Mouse (Mus musculus) embryonic facial prominence, embryonic 15.5 days (tissue): ENCODE measurements around the gene Apol7a. TPM values are rescaled to one million over a fixed set of nuclear protein-coding genes. Genes with fewer than 3 reads are reported as not detected.
"Not testable (repeated sequence)": the region's sequence is repeated elsewhere in the genome, so short reads cannot be mapped to it uniquely, and the experiment has no call there.

Source experiments
- ATAC-seq: fragments of 200-750 bp; cut with Nextera tagmentation; 2 replicates; pipeline ENCODE4 v1.8.0; 2017; ENCODE audit warnings: low read depth, moderate TSS enrichment; ENCODE audit not compliant: insufficient number of reproducible peaks, low FRiP score, low TSS enrichment
- H3K27ac ChIP-seq: fragments of 300-500 bp; sonication (generic); replicated peaks from 2 replicates; pipeline ENCODE4 v1.5.1; 2015; ENCODE audit warnings: mild to moderate bottlenecking, inconsistent platforms
- H3K27me3 ChIP-seq: fragments of 300-500 bp; sonication (generic); 2 replicates; pipeline ENCODE4 v1.6.1; 2015; ENCODE audit warnings: inconsistent platforms
- H3K36me3 ChIP-seq: fragments of 300-500 bp; sonication (generic); 2 replicates; pipeline ENCODE4 v1.6.1; 2015; ENCODE audit warnings: mild to moderate bottlenecking, inconsistent platforms
- H3K4me1 ChIP-seq: fragments of 300-500 bp; sonication (generic); 2 replicates; pipeline ENCODE4 v1.6.1; 2015; ENCODE audit warnings: inconsistent platforms
- H3K4me2 ChIP-seq: fragments of 300-500 bp; sonication (generic); replicated peaks from 2 replicates; pipeline ENCODE4 v1.6.1; 2015; ENCODE audit warnings: mild to moderate bottlenecking, inconsistent platforms
- H3K4me3 ChIP-seq: fragments of 300-500 bp; sonication (generic); replicated peaks from 2 replicates; pipeline ENCODE4 v1.5.1; 2015; ENCODE audit warnings: mild to moderate bottlenecking, inconsistent platforms
- H3K9ac ChIP-seq: fragments of 300-500 bp; sonication (generic); 2 replicates; pipeline ENCODE4 v1.6.1; 2015; ENCODE audit warnings: inconsistent platforms
- H3K9me3 ChIP-seq: fragments of 300-500 bp; sonication (generic); replicated peaks from 2 replicates; pipeline ENCODE4 v1.6.1; 2016; ENCODE audit warnings: inconsistent platforms
- WGBS: fragments of 180-500 bp; shearing (Covaris S2); methylation state at CpG from one replicate; pipeline ENCODE4 v1.1.7; 2015; 5-methylcytosine and 5-hydroxymethylcytosine counted together
- polyA plus RNA-seq: library from polyadenylated mRNA; unstranded; fragments of >200 nt; fragmentation: Nextera tagmentation; extraction: Ambion mirVana; gene quantifications from 2 replicates; pipeline ENCODE4 v1.2.1, GENCODE M21; 2015

Apol7a gene
- 0.29 and 0.33 TPM in 2 replicates for polyA plus RNA-seq

- not testable (repeated sequence) for H3K9me3 ChIP-seq, ATAC-seq
- 62% methylated on average over 9 of the region's 9 CpGs for WGBS
Observed at GRCm38 (mm10) chr15:77399027-77399426, at the start of gene Apol7a. Apol7a (minus strand) TSS chr15:77399110.

GRCm38 (mm10) chr15:77447392-77447791, 48.5 kb upstream of the Apol7a start, which contains the start of gene Apol7b:
Apol7b (minus strand) TSS chr15:77447492.
- H3K27me3 ChIP-seq, H3K9ac ChIP-seq, H3K9me3 ChIP-seq, H3K4me1 ChIP-seq, ATAC-seq, H3K4me2 ChIP-seq, H3K27ac ChIP-seq, H3K4me3 ChIP-seq, H3K36me3 ChIP-seq: not testable (repeated sequence)
- WGBS = 91% methylated on average over 2 of the region's 2 CpGs

More at GRCm38 (mm10) chr15:77399027-77399426, at the start of gene Apol7a:
- not testable (repeated sequence) for H3K27ac ChIP-seq, H3K27me3 ChIP-seq, H3K36me3 ChIP-seq, H3K4me1 ChIP-seq, H3K4me2 ChIP-seq, H3K4me3 ChIP-seq, H3K9ac ChIP-seq

- ATAC-seq, H3K4me2 ChIP-seq, H3K36me3 ChIP-seq, H3K9me3 ChIP-seq, H3K4me3 ChIP-seq, H3K27me3 ChIP-seq, H3K9ac ChIP-seq, H3K27ac ChIP-seq, H3K4me1 ChIP-seq: not testable (repeated sequence)
- 90% methylated on average over 1 of the region's 1 CpGs for WGBS
Observed at GRCm38 (mm10) chr15:77445668-77446067, 46.8 kb upstream of the Apol7a start.

GRCm38 (mm10) chr15:77444746-77445145, 45.8 kb upstream of the Apol7a start:
- H3K4me2 ChIP-seq, H3K4me3 ChIP-seq, H3K27me3 ChIP-seq, ATAC-seq, H3K36me3 ChIP-seq, H3K9ac ChIP-seq, H3K9me3 ChIP-seq, H3K4me1 ChIP-seq, H3K27ac ChIP-seq: not testable (repeated sequence)
- 69% methylated on average over 8 of the region's 8 CpGs for WGBS

GRCm38 (mm10) chr15:77428690-77429448, 30.0 kb upstream of the Apol7a start:
- not testable (repeated sequence) for H3K27ac ChIP-seq

GRCm38 (mm10) chr15:77422925-77423324, 24.0 kb upstream of the Apol7a start:
- WGBS = 80% methylated on average over 3 of the region's 7 CpGs
- H3K4me1 ChIP-seq, H3K36me3 ChIP-seq, H3K9ac ChIP-seq, ATAC-seq, H3K27me3 ChIP-seq, H3K4me2 ChIP-seq, H3K4me3 ChIP-seq, H3K27ac ChIP-seq, H3K9me3 ChIP-seq: not testable (repeated sequence)

More at GRCm38 (mm10) chr15:77428690-77429448, 30.0 kb upstream of the Apol7a start:
- ATAC-seq, H3K4me2 ChIP-seq, H3K4me1 ChIP-seq, H3K9me3 ChIP-seq, H3K27me3 ChIP-seq, H3K4me3 ChIP-seq, H3K36me3 ChIP-seq, H3K9ac ChIP-seq: not testable (repeated sequence)
- WGBS = 68% methylated on average over 9 of the region's 10 CpGs

GRCm38 (mm10) chr15:77419657-77420056, 20.7 kb upstream of the Apol7a start:
- H3K27me3 ChIP-seq, H3K36me3 ChIP-seq, ATAC-seq, H3K27ac ChIP-seq, H3K4me2 ChIP-seq, H3K9me3 ChIP-seq, H3K4me3 ChIP-seq, H3K4me1 ChIP-seq, H3K9ac ChIP-seq: not testable (repeated sequence)
- WGBS = no CpG with 5 or more reads among the region's 3 CpGs

- not testable (repeated sequence) for H3K9me3 ChIP-seq, H3K27ac ChIP-seq, H3K36me3 ChIP-seq, H3K27me3 ChIP-seq, H3K4me2 ChIP-seq, ATAC-seq, H3K4me1 ChIP-seq, H3K4me3 ChIP-seq, H3K9ac ChIP-seq
- WGBS = 21% methylated on average over 4 of the region's 10 CpGs
Observed at GRCm38 (mm10) chr15:77416655-77417333, 17.9 kb upstream of the Apol7a start.

- H3K27me3 ChIP-seq, H3K4me3 ChIP-seq, H3K4me1 ChIP-seq, H3K9me3 ChIP-seq, H3K4me2 ChIP-seq, ATAC-seq, H3K9ac ChIP-seq, H3K36me3 ChIP-seq, H3K27ac ChIP-seq: not testable (repeated sequence)
- WGBS = 55% methylated on average over 2 of the region's 2 CpGs
Observed at GRCm38 (mm10) chr15:77415653-77416052, 16.7 kb upstream of the Apol7a start.

GRCm38 (mm10) chr15:77412695-77413094, 13.8 kb upstream of the Apol7a start:
- H3K9ac ChIP-seq, H3K4me2 ChIP-seq, ATAC-seq, H3K9me3 ChIP-seq, H3K27me3 ChIP-seq, H3K27ac ChIP-seq, H3K36me3 ChIP-seq, H3K4me3 ChIP-seq, H3K4me1 ChIP-seq: not testable (repeated sequence)
- 26% methylated on average over 4 of the region's 4 CpGs for WGBS

GRCm38 (mm10) chr15:77411035-77411434, 12.1 kb upstream of the Apol7a start, which contains the start of gene Apol9a:
Apol9a (minus strand) TSS chr15:77411135.
- not testable (repeated sequence) for H3K4me1 ChIP-seq

More at GRCm38 (mm10) chr15:77411035-77411434, 12.1 kb upstream of the Apol7a start, which contains the start of gene Apol9a:
- WGBS = 57% methylated on average over 1 of the region's 4 CpGs
- H3K4me2 ChIP-seq, H3K9me3 ChIP-seq, H3K9ac ChIP-seq, H3K36me3 ChIP-seq, ATAC-seq, H3K27me3 ChIP-seq, H3K27ac ChIP-seq, H3K4me3 ChIP-seq: not testable (repeated sequence)
